Mouse (Mus musculus) limb, embryonic 13.5 days (tissue): ENCODE measurements at regions not wholly inside any gene's neighbourhood (a gene's known extent, or its start where the extent isn't known, plus 50 kb on each side); places are given as distances from the start of the nearest gene placed in this dataset.
"Not testable (repeated sequence)": the region's sequence is repeated elsewhere in the genome, so short reads cannot be mapped to it uniquely, and the experiment has no call there.

Experiments used
- ATAC-seq: fragments of 200-750 bp; cut with Nextera tagmentation; 2 replicates; pipeline ENCODE4 v1.8.0; 2017; ENCODE audit warnings: low read depth, moderate number of reproducible peaks, moderate TSS enrichment; ENCODE audit not compliant: low FRiP score
- H3K27ac ChIP-seq: fragments of 300-500 bp; sonication (generic); 2 replicates; pipeline ENCODE4 v1.5.1; 2015; ENCODE audit warnings: inconsistent platforms, mild to moderate bottlenecking, moderate library complexity
- H3K27me3 ChIP-seq: fragments of 300-500 bp; sonication (generic); 2 replicates; pipeline ENCODE4 v1.6.1; 2015; ENCODE audit warnings: mild to moderate bottlenecking, inconsistent platforms
- H3K36me3 ChIP-seq: fragments of 300-500 bp; sonication (generic); 2 replicates; pipeline ENCODE4 v1.6.1; 2015; ENCODE audit warnings: inconsistent platforms, mild to moderate bottlenecking, moderate library complexity
- H3K4me1 ChIP-seq: fragments of 300-500 bp; sonication (generic); 2 replicates; pipeline ENCODE4 v1.6.1; 2015; ENCODE audit warnings: inconsistent platforms
- H3K4me2 ChIP-seq: fragments of 300-500 bp; sonication (generic); replicated peaks from 2 replicates; pipeline ENCODE4 v1.6.1; 2015; ENCODE audit warnings: inconsistent platforms, mild to moderate bottlenecking, moderate library complexity
- H3K4me3 ChIP-seq: fragments of 300-500 bp; sonication (generic); 2 replicates; pipeline ENCODE4 v1.5.1; 2015; ENCODE audit warnings: moderate library complexity, mild to moderate bottlenecking, inconsistent platforms
- H3K9ac ChIP-seq: fragments of 300-500 bp; sonication (generic); 2 replicates; pipeline ENCODE4 v1.6.1; 2015; ENCODE audit warnings: mild to moderate bottlenecking, inconsistent platforms
- H3K9me3 ChIP-seq: fragments of 300-500 bp; sonication (generic); 2 replicates; pipeline ENCODE4 v1.6.1; 2016; ENCODE audit warnings: inconsistent platforms
- WGBS: fragments of 180-500 bp; shearing (Covaris S2); methylation state at CpG from one replicate; pipeline ENCODE4 v1.1.7; 2015; 5-methylcytosine and 5-hydroxymethylcytosine counted together

DNA sequence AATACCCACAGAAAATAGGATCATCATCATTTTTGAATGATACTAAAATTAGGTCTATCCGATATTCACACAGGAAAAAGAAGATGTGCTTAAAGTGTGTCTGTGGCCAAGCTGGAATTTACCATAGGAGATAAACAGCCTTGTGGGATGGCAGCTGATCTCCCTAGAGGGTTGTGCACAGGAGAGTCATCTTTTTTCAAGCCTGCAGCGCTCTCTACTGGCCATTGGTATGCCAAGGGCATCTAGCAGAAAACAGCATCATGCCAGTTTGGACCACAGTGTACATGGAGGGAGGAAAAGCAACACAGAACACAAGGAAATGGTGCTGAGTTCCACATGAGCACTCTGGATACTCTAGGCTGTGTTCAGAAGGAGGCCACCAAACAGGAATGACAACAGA lies 74.1 kb upstream of the Diaph3 start:
- Histone ChIP-seq H3K9ac (no peak overlapping the region), H3K9me3 (no peaks in the 10 kb centered on the region), H3K27ac (no peak overlapping the region), H3K36me3 (no peaks in the 10 kb centered on the region), H3K4me3 (no peak overlapping the region), H3K4me2 (no peak overlapping the region), H3K4me1 (no peaks in the 10 kb centered on the region), H3K27me3 (peaks cover 3% of the 10 kb centered on the region; the same call in 1 of the 2 replicates)
- ATAC-seq, result no peak
- 25% methylated on average over 2 of the region's 2 CpGs for WGBS

- WGBS, result 81% methylated on average over 7 of the region's 7 CpGs
- no peak overlapping the region for H3K9ac ChIP-seq
- no peaks in the 10 kb centered on the region for H3K36me3 ChIP-seq
- no peaks in the 10 kb centered on the region for H3K9me3 ChIP-seq
- H3K4me1 ChIP-seq, result no peaks in the 10 kb centered on the region
- no peak overlapping the region for H3K4me3 ChIP-seq
- H3K27me3 ChIP-seq, result peaks cover 3% of the 10 kb centered on the region; the same call in 1 of the 2 replicates
- no peak for ATAC-seq
- H3K4me2 ChIP-seq, result no peak overlapping the region
- H3K27ac ChIP-seq, result no peak overlapping the region
Observed at GRCm38 (mm10) chr14:87217042-87217441, 76.0 kb upstream of the Diaph3 start.

- Histone ChIP-seq H3K36me3 (no peaks in the 10 kb centered on the region), H3K9me3 (no peaks in the 10 kb centered on the region), H3K4me1 (no peaks in the 10 kb centered on the region), H3K27ac (no peak overlapping the region), H3K9ac (no peak overlapping the region), H3K4me2 (no peak overlapping the region), H3K4me3 (no peak overlapping the region), H3K27me3 (no peaks in the 10 kb centered on the region)
- ATAC-seq, result no peak
- 87% methylated on average over 3 of the region's 3 CpGs for WGBS
Observed at GRCm38 (mm10) chr14:87219975-87220374, 78.9 kb upstream of the Diaph3 start.

GRCm38 (mm10) chr14:87224870-87225269 lies 83.8 kb upstream of the Diaph3 start:
- no peak for ATAC-seq
- Histone ChIP-seq H3K27ac (no peak overlapping the region), H3K4me3 (no peak overlapping the region), H3K9ac (no peak overlapping the region), H3K27me3 (no peaks in the 10 kb centered on the region), H3K9me3 (no peaks in the 10 kb centered on the region), H3K4me1 (no peaks in the 10 kb centered on the region), H3K36me3 (no peaks in the 10 kb centered on the region), H3K4me2 (no peak overlapping the region)
- 43% methylated on average over 5 of the region's 5 CpGs for WGBS

DNA sequence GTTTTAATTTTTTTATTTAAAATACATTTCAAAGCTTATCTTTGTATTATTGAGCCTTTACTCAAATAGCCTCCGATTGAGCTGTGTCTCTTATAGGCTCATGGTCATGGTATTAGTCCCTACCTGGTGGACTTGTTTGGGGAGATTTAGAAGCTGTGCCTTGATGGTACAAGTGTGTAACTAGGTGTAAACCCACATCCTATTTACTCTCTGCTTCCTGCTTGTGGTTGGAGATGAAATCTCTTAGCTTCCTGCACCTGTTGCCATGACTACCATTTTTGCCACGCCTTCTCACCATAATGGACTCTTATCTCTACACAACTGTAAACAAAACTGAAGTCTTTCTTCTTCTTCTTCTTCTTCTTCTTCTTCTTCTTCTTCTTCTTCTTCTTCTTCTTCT lies 108.2 kb upstream of the Diaph3 start:
- Histone ChIP-seq H3K9me3 (no peaks in the 10 kb centered on the region), H3K4me2 (no peak overlapping the region), H3K4me3 (no peak overlapping the region), H3K9ac (no peak overlapping the region), H3K27me3 (no peaks in the 10 kb centered on the region), H3K4me1 (no peaks in the 10 kb centered on the region), H3K36me3 (no peaks in the 10 kb centered on the region), H3K27ac (no peak overlapping the region)
- no peak for ATAC-seq
- WGBS, result 94% methylated on average over 2 of the region's 2 CpGs

DNA sequence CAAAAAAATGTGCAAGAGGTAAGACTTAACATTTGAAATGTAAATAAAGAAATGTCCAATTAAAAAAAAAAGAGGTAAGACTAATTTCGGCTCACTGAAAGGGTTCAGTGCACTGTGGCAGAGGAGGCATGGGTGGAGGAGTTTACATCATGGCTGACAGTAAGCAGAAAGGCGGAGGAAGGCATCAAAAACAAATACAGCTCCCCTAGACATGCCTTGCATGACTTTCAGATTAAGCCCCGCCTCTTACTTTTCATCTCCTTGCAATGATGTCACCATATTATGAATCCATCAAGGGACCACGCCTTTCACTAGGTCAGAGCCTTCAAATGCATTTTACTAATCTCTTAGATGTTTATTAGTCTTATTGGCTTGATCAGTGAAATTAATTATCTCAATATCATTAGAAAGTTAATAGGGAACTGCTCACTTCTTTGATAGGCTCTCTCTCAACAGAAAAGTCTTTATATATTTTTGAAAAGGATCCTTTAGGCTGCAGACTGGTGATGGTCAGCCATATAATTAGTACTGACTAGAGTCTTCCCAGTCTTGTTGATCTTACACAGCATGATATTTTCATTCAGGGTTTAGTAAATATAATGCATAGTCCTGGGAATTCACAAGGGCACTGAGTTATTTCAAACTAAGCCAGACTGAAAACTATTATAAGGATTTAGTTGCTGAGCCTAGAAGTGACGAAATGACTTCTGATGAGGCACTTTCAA lies 114.6 kb upstream of the Diaph3 start:
- 85% methylated on average over 5 of the region's 5 CpGs for WGBS
- Histone ChIP-seq H3K9me3 (no peaks in the 10 kb centered on the region), H3K4me3 (no peak overlapping the region), H3K27ac (no peak overlapping the region), H3K9ac (no peak overlapping the region), H3K4me2 (no peak overlapping the region), H3K36me3 (no peaks in the 10 kb centered on the region), H3K4me1 (no peaks in the 10 kb centered on the region), H3K27me3 (no peaks in the 10 kb centered on the region)
- ATAC-seq, result no peak

GRCm38 (mm10) chr14:87261726-87262125 lies 120.7 kb upstream of the Diaph3 start:
- 54% methylated on average over 5 of the region's 5 CpGs for whole genome bisulfite sequencing
- Histone ChIP-seq H3K27me3 (no peaks in the 10 kb centered on the region), H3K4me2 (no peak overlapping the region), H3K27ac (no peak overlapping the region), H3K9ac (no peak overlapping the region), H3K4me1 (no peaks in the 10 kb centered on the region), H3K36me3 (no peaks in the 10 kb centered on the region), H3K9me3 (no peaks in the 10 kb centered on the region), H3K4me3 (no peak overlapping the region)
- no peak for ATAC-seq

GRCm38 (mm10) chr14:87264826-87265225 lies 123.8 kb upstream of the Diaph3 start:
- H3K9ac ChIP-seq, result no peak overlapping the region
- no peak overlapping the region for H3K4me3 ChIP-seq
- H3K4me1 ChIP-seq, result no peaks in the 10 kb centered on the region
- H3K4me2 ChIP-seq, result no peak overlapping the region
- no peaks in the 10 kb centered on the region for H3K9me3 ChIP-seq
- no peaks in the 10 kb centered on the region for H3K36me3 ChIP-seq
- WGBS, result 87% methylated on average over 4 of the region's 4 CpGs
- no peaks in the 10 kb centered on the region for H3K27me3 ChIP-seq
- no peak overlapping the region for H3K27ac ChIP-seq
- ATAC-seq, result no peak

GRCm38 (mm10) chr14:87266309-87266708 lies 125.3 kb upstream of the Diaph3 start:
- H3K27me3 ChIP-seq, result no peaks in the 10 kb centered on the region
- H3K4me2 ChIP-seq, result no peak overlapping the region
- H3K9ac ChIP-seq, result no peak overlapping the region
- H3K36me3 ChIP-seq, result no peaks in the 10 kb centered on the region
- no peak for ATAC-seq
- no peak overlapping the region for H3K4me3 ChIP-seq
- no peaks in the 10 kb centered on the region for H3K4me1 ChIP-seq
- no peak overlapping the region for H3K27ac ChIP-seq
- 42% methylated on average over 6 of the region's 6 CpGs for WGBS
- no peaks in the 10 kb centered on the region for H3K9me3 ChIP-seq

DNA sequence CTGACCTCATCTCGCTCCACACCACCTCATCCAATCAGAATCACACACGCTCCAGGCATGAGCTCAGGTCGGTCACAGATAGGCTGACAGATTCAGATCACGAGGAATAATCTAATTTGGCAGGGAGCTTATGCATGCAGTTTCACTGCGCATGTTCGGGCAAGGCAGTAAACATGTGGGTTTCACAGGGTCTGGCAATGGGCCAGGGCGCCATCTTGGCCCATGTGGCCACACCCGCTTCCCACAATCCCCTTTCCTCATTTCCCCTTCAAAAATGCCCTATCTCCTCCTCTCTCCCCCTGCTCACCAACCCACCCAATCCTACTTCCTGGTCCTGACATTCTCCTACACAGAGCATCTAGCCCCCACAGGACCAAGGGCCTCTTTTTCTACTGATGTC lies 127.2 kb upstream of the Tdrd3 start:
- WGBS, result 91% methylated on average over 8 of the region's 8 CpGs
- H3K4me3 ChIP-seq, H3K9ac ChIP-seq, H3K9me3 ChIP-seq, ATAC-seq, H3K4me1 ChIP-seq, H3K27ac ChIP-seq, H3K27me3 ChIP-seq, H3K36me3 ChIP-seq, H3K4me2 ChIP-seq: not testable (repeated sequence)

GRCm38 (mm10) chr14:87289708-87290243 lies 126.7 kb upstream of the Tdrd3 start:
- Histone ChIP-seq H3K9ac (no peak overlapping the region), H3K4me2 (no peak overlapping the region), H3K36me3 (no peaks in the 10 kb centered on the region), H3K4me1 (no peaks in the 10 kb centered on the region), H3K27me3 (no peaks in the 10 kb centered on the region), H3K27ac (no peak overlapping the region), H3K4me3 (no peak overlapping the region), H3K9me3 (no peaks in the 10 kb centered on the region)
- no peak for ATAC-seq
- 82% methylated on average over 4 of the region's 4 CpGs for WGBS

DNA sequence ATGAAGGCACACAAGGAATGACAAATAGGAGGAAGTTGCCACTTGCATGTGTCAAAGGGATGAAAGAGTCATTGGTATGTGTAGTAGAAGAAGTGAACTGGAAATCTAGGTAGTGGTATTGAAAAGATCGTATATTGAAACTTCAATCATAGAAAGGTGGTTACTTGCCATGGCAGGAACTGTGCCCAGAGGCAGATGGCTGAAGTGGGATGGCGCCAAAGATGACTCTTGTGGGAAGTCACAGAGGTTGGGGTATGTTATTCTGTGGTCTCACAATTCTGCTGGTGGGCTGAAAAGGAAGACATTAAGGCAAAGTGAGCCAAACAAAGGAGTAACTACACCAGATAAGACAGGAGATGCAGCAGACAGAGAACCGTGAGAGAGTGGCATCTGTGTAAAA lies 121.2 kb upstream of the Tdrd3 start:
- no peaks in the 10 kb centered on the region for H3K36me3 ChIP-seq
- 0 out of 2 replicates have a peak, but pooled peaks cover 3% of the 10 kb centered on the region for H3K27me3 ChIP-seq
- no peak overlapping the region for H3K27ac ChIP-seq
- no peak overlapping the region for H3K4me2 ChIP-seq
- H3K9me3 ChIP-seq, result no peaks in the 10 kb centered on the region
- 76% methylated on average over 3 of the region's 3 CpGs for WGBS
- H3K4me1 ChIP-seq, result no peaks in the 10 kb centered on the region
- no peak overlapping the region for H3K9ac ChIP-seq
- H3K4me3 ChIP-seq, result no peak overlapping the region
- ATAC-seq, result no peak

GRCm38 (mm10) chr14:87297160-87297559 lies 119.3 kb upstream of the Tdrd3 start:
- Histone ChIP-seq H3K27me3 (0 out of 2 replicates have a peak, but pooled peaks cover 3% of the 10 kb centered on the region), H3K36me3 (no peaks in the 10 kb centered on the region), H3K4me2 (no peak overlapping the region), H3K9ac (no peak overlapping the region), H3K9me3 (no peaks in the 10 kb centered on the region), H3K4me1 (no peaks in the 10 kb centered on the region), H3K4me3 (no peak overlapping the region), H3K27ac (no peak overlapping the region)
- 44% methylated on average over 5 of the region's 5 CpGs for WGBS
- ATAC-seq, result no peak
